Mouse (Mus musculus): ENCODE data around the gene 4930438A08Rik.

DNA sequence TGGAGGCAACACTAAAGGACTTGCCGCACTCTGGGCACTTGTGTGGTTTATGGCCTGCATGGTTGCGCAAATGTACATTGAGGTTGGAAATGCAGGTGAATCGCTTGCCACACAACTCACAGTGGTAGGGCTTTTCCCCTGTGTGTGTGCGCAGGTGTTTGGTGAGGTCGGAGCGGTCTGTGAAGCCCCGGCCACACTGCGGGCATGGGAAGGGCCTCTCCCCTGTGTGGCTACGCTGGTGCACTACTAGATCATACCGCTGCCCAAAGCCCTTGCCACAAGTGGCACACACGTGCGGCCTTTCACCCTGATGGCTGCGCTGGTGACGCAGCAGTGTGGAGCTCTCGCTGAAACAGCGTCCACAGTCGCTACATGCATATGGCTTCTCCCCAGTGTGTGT is 41.7 kb downstream of the 4930438A08Rik start:
- no peak for TF ChIP-seq CTCF (IDR thresholded peaks at IDR 0.05)
- TF ChIP-seq POLR2A (IDR thresholded peaks at IDR 0.05; ENCODE audit: insufficient read depth, low read depth, low read length) = peak; percentile 14; the same call in 1 of the 2 replicates
